Mouse (Mus musculus) left cerebral cortex, adult 11 months (tissue): Measurements from ENCODE around the gene Osbpl5.
"Not testable (repeated sequence)": the region's sequence is repeated elsewhere in the genome, so short reads cannot be mapped to it uniquely, and the experiment has no call there.

Experiments used
- DNase-seq: peaks from one replicate; pipeline ENCODE4 v3.0.0; 2022; ENCODE audit warnings: low spot score

Gene Osbpl5

DNA sequence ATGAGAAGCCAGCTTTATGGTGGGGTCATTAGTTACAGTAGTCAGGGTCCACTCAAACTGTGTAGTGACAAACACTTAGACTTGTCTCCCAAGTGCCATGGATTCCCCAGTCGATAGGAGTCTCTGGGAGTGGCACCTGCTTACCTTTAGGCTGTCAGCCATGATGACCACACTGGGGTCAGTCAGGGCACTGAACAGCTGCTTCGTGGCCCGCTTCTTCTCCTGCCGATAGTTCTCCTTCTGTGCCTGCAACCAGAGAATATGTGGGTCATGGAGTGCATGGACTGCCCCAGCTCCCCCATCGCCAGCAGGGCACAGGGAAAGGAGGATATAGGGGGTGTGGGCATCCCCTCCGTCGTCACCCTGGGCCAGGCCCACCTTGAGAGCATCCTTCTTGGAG, 47.4 kb downstream of the Osbpl5 start:
- no peak for DNase-seq

DNA sequence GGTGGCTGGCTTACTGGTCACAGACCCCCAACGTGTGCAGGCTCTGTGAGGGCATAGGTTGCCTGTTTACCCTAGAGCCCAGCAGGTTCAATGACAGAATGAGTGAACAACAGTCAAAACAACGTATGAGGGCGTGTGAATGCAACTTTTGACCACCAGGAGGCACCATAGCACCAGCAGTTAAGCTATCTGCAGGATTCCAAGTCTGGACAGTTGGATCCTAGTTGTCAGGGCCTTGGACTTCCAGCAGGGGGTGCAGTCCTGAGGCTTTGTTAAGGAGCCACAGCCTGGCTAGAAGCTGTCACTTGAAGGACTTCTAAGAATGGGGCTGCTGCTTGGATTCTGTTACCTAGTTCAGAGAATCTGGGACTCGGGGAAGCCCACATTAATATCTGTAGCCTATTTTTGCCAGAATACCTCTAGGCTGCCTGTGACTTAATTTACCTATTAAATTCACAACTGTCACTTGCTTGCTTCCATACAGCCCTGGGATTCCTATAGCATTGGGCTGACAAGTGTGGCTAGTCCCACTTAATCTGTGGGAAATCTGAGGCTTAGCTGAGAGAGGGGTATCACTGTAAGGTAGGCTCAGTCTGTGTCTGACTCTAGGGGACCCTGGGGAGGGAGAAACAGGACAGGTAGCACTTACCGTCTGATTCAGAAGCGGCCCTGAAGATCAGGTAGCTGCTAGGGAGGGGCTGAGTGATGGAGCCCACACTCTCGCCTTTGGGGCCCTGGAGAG, 49.9 kb downstream of the Osbpl5 start:
- peak; percentile 87 for DNase-seq

DNA sequence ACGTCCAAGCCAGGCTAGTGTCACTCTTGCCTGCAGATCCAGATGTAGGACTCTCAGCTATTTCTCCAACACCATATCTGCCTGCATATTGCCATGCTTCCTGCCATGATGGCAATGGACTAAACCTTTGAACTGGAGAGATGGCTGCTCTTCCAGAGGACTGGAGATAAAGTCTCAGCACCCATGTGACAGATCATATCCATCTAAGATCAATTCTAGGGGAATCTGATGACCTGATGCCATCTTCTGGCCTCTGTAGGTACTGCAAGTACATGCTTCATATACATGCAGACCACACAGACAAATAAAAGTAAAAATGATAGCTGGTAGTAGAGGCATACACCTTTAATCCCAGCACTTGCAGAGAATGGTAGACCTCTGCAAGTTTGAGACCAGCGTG, 60.6 kb downstream of the Osbpl5 start:
- no peak for DNase-seq

- no peak for DNase-seq
These were observed 62.2 kb downstream of the Osbpl5 start for GRCm38 (mm10) chr7:143694550-143694949.

DNA sequence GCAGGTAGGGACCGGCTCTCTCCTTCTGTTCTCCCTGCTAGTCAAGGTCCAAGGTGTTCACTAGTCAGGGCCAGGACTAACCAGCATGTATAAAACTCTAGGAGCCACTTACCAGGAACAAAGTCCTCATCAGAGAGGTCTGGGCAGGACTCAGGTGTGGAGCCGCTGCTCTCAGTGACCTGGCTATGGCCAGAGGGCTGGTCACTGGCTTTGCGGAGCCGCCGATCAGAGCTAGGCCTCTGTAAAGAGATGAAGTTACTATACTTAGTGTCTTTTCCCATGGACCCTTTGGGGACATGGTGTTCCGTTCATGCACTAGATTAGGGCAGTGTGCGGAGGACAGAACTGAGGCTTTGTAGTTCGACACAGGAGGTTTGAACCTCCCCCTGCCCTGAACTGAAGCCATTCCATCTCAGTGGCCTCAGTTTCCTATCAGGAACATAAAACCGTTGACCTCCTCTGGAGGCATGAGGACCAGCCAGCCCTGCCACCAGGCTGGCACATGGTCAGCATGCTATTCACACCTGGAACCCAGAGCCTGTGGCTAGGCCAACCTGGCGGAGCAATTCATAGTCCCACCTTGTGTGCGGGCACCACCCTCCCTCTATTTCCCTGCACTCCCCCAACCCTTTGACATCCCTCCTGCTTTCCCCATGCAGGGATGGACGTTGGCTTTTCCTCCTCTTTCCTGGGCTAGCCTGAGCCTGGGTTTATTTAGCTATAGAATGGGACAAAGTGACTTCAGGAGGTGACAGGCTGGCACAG, 63.9 kb downstream of the Osbpl5 start:
- no peak for DNase-seq

DNA sequence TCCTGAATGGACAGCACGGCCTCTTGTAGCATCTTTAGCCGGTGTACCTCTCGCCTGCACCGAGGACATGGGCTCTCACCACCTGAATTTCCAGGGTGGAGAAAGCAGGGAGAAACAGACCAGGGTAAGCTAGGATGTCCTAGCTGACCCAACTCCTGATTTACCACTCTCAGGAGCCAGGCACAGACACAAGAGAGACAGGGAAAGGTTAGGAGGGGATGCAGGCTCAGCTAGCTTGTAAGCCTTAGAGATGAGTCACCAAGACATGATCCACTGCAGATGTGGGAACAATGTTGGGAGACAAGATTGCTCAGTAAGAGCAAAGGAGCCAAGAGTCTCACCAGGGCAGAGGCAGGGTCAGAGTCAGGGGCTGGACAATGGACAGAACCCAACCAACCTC, 64.9 kb downstream of the Osbpl5 start:
- no peak for DNase-seq

DNA sequence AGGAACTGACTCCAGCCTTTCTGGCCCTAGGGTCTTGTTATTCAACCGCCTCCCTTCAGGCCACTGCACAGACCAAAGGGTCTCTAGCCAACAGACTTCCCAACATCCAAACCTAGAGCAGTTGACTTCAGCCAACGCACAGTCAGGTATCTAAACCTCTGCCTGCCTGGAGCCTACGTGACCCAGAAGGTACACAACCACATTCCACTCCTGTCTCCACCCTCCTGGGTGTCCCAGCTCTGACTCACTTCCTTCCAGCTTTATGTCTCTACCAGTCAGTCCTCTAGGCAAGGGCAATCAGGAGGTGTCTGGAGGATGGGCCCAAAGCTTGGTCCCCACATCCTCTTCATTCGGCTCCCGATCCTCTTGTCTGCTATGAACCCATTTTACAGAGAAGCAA, 65.6 kb downstream of the Osbpl5 start:
- DNase-seq = no peak

DNA sequence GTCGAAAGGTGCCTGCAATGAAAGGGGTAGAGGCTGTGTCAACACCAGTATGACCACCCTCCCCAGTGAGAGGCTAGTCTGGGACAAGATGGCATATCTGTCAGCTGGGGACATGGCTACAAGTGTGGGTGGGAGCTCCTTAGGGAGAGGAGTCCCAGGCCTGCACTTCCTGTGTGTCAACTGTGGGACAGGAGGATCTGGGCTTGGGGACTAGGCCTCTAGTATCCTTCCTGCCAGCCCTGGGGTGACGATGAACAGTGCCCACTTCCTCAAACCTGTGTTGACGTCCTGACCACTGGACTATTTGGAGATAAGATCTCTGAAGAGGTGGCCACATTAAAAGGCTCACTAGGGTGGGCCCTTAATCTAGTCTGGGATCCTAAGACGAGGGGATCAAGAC, 66.8 kb downstream of the Osbpl5 start:
- DNase-seq = no peak

GRCm38 (mm10) chr7:143689481-143689880, 67.3 kb downstream of the Osbpl5 start:
- no peak for DNase-seq

DNA sequence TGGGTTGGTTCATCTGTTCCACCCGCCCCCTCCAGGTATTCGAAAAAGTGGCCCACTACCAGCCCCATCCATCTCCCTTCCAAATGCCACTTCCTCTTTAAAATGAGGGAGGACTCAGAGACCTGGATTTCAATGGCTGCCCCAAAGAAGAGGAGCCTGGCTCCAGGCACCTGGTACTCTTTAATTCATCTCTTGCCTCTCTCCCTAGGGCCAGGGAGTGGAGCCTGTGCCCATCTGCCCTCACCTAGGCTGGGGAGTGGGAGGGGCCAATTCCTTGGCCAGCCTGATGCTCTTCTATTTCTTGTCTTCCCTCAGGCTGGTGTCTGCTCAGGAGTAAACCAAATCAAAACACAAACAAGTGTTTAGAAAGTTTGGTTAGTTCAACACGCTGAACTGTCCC, 70.1 kb downstream of the Osbpl5 start:
- not testable (repeated sequence) for DNase-seq

DNA sequence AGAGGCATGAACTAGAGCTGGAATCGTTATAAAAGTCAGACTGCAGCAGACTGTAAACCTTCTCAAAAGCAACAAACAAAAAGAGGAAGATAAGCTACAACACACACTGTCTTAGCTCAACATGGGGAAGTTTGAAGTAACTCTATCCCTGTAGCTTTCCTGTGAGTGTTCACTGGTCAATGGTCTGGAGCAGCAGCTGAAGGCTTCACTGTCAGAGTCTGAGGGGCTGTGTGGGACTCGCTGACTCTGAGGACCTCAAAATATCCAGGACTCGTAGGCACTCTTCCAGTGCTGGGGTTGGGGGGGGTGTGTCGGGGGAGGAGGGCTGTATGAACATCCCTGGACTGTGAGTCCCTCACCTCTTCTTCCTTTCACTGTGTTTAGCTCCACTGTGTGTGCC, 70.6 kb downstream of the Osbpl5 start:
- not testable (repeated sequence) for DNase-seq

DNA sequence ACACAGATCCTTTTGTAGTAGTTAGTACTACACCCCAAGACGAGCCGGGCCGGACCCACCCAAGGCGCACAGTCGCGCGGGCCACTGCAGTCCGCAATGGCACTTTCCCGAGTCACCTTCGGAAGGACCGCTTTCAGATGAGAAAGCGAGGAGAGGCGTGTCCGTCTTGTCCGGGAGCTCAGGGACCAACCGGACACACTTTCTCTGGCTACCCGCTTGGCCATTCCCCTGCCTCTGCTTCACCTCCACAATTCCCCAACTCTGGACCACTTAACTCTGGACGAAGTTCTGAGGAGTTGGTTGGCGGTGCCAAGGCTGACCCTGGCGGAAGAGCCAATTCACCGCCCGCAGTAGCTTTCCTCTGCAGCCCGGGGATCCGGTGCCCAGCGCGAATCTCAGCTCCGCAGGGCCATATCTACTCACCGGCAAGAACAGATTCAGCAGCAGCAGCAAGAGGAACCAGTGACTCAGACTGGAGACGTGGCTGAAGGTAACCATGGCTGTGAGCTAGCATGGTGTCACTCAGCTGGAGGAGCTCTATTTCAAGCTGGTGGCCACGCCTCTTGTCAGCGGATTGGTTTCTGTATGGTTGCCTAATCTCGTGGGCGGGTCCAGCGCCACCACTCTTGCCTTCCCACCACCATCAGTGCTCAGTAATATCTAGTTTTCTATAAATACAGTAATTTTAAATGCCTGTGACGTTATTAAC, 71.3 kb downstream of the Osbpl5 start, which contains the start of gene Tnfrsf23:
TSS of gene Tnfrsf23 (minus strand) at position 514 of the 709 bp plus-strand sequence.
- peak; percentile 63 for DNase-seq

DNA sequence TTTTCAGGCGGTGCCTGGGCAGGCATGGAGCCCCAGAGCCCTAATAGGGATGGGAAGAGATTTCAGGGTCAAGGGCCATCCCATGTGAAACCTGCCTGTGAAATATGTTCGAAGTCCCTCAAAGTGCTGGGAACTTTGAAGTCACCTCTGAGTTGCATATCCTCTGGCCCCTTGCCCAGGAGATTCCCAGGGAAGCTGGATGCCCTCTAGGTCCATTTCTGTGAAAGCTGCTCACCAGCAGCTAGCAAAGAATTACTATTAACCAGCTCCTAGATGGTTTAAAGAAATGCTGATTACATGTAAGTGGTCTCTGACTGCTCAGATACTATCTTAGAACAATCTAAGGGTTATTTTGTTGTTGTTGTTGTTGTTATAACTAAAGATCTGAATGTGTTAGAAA, 72.2 kb downstream of the Osbpl5 start:
- DNase-seq = not testable (repeated sequence)

DNA sequence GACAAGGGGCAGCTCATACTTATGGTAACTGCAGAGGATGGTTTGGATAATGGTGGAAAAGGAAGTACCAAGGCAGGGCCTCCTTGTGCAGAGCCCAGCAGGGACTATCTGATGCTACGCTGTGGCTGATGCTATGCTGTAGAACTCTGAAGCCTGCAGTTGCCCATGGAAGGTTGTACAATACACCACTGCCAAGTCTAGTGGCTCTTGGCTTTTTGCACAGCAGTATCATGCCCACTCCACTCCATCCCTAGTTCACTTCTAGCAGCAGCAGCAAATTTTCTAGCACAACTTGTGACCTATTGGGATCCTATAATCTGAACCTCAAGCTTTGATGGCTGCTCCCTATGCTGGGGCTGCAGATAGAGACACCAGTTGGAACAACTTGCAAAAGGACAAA, 75.2 kb downstream of the Osbpl5 start:
- DNase-seq = no peak

DNA sequence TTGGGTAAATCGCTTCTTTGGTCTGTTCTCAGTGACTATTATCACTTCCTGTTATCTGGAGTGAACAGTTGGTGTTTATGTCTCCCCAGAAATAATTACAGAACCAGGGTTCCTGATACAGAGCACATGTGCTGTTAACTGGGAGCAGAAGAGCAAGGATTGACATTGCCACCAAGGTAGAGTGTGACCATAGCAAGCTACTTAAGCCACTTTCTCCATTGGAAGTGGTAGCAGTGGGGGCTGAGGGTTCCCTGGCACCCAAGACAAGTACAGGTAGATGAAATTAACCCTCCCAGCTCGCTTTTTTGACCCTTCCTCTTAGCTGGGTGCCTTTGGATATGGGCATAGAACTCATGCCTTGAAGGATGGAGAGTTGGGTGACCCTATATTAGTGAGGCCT, 75.9 kb downstream of the Osbpl5 start:
- DNase-seq = not testable (repeated sequence)

DNA sequence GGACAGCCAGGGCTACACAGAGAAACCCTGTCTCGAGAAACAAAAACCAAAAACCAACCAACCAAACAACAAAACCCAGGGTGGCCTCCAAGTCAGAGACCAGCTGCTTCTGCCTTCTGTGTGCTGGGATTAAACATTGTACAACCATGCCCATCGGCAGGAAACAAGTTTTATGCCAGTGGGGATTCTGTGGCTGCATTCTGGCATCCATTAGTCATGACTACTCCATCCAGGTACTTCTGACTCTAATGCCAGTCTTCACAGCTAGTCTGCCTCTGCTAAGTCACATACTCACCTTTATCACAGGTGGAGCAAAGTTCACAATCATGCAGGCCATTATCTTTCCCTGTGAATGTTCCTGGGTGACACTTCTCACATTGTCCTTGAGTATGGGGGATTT, 77.1 kb downstream of the Osbpl5 start:
- not testable (repeated sequence) for DNase-seq

DNA sequence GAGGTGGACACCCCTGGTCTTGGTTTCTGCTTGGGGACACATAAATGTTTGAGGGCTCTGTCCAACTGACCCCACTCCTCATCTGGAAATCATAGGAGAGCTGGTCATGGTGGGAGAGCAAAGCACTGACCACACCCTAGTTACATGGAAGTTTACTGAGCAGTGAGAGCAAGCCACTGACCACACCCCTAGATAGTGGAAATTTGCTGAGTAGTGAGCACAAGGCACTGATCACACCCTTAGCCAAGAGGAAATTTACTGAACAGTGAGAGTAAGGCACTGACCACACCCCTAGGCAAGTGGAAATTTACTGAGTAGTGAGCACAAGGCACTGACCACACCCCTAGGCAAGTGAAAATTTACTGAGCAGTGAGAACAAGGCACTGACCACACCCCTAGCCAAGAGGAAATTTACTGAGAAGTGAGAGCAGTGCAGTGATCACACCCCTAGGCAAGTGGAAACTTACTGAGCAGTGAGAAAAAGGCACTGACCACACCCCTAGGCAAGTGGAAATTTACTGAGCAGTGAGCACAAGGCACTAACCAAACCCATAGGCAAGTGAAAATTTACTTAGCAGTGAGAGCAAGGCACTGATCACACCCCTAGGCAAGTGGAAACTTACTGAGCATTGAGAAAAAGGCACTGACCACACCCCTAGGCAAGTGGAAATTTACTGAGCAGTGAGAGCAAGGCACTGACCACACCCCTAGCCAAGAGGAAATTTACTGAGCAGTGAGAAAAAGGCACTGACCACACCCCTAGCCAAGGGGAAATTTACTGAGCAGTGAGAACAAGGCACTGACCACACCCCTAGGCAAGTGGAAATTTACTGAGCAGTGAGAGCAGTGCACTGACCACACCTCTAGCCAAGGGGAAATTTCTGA, 90.1 kb downstream of the Osbpl5 start:
- DNase-seq = no peak

DNA sequence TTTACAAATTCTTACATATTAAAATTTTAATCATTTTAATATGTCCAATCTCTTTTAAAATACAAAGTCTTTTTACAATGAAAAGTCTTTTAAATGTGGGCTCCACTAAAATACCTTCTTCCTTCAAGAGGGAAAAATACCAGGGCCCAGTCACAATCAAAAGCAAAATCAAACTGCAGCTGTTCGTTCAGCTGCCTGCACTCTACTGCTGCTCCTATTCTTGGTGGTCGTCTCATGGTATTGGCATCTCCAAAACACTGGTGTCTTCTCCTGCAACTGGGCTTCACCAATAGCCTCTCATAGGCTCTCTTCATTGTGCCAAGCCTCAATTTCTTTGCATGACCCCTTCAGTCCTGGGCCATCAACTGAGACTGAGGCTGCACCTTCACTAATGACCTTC, 93.3 kb downstream of the Osbpl5 start:
- DNase-seq = no peak

DNA sequence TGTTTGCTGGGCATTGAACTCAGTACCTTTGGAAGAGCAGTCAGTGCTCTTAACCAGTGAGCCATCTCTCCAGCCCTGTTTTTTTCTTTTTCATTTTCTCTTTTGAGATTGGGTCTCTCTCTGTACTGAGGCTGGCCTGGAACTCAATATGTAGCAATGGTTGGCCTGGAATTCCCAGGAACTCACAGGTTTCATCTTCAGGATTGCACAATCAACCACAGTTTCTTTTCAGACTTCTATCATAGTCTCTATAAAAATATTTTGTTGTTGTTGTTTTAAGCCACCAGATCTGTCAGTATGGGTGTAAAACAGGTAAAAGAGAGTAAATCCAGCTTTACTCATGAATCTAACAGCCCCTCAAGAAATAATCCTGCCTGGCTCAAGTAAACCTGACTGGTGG, 96.0 kb downstream of the Osbpl5 start:
- no peak for DNase-seq

DNA sequence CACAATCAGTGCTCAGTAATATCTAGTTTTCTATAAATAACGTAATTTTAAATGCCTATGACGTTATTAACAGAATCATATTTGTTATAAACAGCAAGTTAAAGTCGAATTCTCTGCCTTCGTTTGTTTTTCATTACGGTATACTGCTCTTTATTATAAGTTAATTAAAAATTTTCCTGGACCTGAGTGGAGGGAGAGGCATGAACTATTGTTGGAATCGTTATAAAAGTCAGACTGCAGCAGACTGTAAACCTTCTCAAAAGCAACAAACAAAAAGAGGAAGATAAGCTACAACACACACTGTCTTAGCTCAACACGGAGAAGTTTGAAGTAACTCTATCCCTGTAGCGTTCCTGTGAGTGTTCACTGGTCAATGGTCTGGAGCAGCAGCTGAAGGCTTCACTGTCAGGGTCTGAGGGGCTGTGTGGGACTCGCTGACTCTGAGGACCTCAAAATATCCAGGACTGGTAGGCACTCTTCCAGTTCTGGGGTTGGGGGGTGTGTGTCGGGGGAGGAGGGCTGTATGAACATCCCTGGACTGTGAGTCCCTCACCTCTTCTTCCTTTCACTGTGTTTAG, 106.9 kb downstream of the Osbpl5 start:
- not testable (repeated sequence) for DNase-seq

DNA sequence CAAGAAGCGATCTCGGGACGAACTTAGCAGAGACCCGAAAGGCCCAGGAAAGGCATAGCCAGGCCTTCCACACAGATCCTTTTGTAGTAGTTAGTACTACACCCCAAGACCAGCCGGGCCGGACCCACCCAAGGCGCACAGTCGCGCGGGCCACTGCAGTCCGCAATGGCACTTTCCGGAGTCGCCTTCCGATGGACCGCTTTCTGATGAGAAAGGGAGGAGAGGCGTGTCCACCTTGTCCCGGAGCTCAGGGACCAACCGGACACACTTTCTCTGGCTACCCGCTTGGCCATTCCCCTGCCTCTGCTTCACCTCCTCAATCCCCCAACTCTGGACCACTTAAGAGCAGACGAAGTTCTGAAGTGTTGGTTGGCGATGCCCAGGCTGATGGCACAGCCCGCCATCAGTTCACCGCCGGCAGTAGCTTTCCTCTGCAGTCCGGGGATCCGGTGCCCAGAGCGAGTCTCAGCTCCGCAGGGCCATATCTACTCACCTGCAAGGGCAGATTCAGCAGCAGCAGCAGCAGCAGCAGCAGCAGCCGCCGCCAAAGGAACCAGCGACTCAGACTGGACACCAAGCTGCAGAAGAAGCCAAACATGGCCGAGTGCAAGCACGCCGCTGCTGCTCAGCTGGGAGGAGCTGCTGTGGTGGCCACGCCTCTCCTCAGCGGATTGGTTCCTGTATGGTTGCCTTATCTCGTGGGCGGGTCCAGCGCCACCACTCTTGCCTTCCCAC, 107.6 kb downstream of the Osbpl5 start, which contains the start of gene Tnfrsf22:
TSS of gene Tnfrsf22 (minus strand) at position 628 of the 735 bp plus-strand sequence.
- peak; percentile 50 for DNase-seq
